Mouse (Mus musculus) liver, embryonic 13.5 days (tissue): Measurements from ENCODE around the gene Nsmf. TPM values are rescaled to one million over a fixed set of nuclear protein-coding genes. Genes with fewer than 3 reads are reported as not detected.

Experiments used
- ATAC-seq: fragments of 200-750 bp; cut with Nextera tagmentation; 2 replicates; pipeline ENCODE4 v1.8.0; 2017; ENCODE audit warnings: low read depth, mild to moderate bottlenecking, moderate number of reproducible peaks, moderate library complexity
- DNase-seq: peaks from one replicate; pipeline ENCODE4 v3.0.0; 2022
- H3K27ac ChIP-seq: fragments of 300-500 bp; sonication (generic); 2 replicates; pipeline ENCODE4 v1.5.1; 2015; ENCODE audit warnings: moderate library complexity, mild to moderate bottlenecking, inconsistent platforms
- H3K27me3 ChIP-seq: fragments of 300-500 bp; sonication (generic); 2 replicates; pipeline ENCODE4 v1.6.1; 2015; ENCODE audit warnings: mild to moderate bottlenecking, inconsistent platforms
- H3K36me3 ChIP-seq: fragments of 300-500 bp; sonication (generic); 2 replicates; pipeline ENCODE4 v1.6.1; 2015; ENCODE audit warnings: mild to moderate bottlenecking, inconsistent platforms
- H3K4me1 ChIP-seq: fragments of 300-500 bp; sonication (generic); replicated peaks from 2 replicates; pipeline ENCODE4 v1.6.1; 2015; ENCODE audit warnings: inconsistent platforms
- H3K4me2 ChIP-seq: fragments of 300-500 bp; sonication (generic); 2 replicates; pipeline ENCODE4 v1.6.1; 2015; ENCODE audit warnings: inconsistent platforms, mild to moderate bottlenecking, moderate library complexity
- H3K4me3 ChIP-seq: fragments of 300-500 bp; sonication (generic); replicated peaks from 2 replicates; pipeline ENCODE4 v1.5.1; 2015; ENCODE audit warnings: mild to moderate bottlenecking, inconsistent platforms
- H3K9ac ChIP-seq: fragments of 300-500 bp; sonication (generic); 2 replicates; pipeline ENCODE4 v1.6.1; 2015; ENCODE audit warnings: mild to moderate bottlenecking, inconsistent platforms
- H3K9me3 ChIP-seq: fragments of 300-500 bp; sonication (generic); replicated peaks from 2 replicates; pipeline ENCODE4 v1.6.1; 2016; ENCODE audit warnings: inconsistent platforms
- WGBS: fragments of 180-500 bp; shearing (Covaris S2); methylation state at CpG from one replicate; pipeline ENCODE4 v1.1.7; 2015; ENCODE audit not compliant: insufficient replicate concordance; 5-methylcytosine and 5-hydroxymethylcytosine counted together
- polyA plus RNA-seq: library from polyadenylated mRNA; unstranded; fragments of >200 nt; fragmentation: Nextera tagmentation; extraction: Ambion mirVana; gene quantifications from 2 replicates; pipeline ENCODE4 v1.2.1, GENCODE M21; 2015

The Nsmf gene
- polyA plus RNA-seq, result 8.0 and 10.2 TPM in 2 replicates

DNA sequence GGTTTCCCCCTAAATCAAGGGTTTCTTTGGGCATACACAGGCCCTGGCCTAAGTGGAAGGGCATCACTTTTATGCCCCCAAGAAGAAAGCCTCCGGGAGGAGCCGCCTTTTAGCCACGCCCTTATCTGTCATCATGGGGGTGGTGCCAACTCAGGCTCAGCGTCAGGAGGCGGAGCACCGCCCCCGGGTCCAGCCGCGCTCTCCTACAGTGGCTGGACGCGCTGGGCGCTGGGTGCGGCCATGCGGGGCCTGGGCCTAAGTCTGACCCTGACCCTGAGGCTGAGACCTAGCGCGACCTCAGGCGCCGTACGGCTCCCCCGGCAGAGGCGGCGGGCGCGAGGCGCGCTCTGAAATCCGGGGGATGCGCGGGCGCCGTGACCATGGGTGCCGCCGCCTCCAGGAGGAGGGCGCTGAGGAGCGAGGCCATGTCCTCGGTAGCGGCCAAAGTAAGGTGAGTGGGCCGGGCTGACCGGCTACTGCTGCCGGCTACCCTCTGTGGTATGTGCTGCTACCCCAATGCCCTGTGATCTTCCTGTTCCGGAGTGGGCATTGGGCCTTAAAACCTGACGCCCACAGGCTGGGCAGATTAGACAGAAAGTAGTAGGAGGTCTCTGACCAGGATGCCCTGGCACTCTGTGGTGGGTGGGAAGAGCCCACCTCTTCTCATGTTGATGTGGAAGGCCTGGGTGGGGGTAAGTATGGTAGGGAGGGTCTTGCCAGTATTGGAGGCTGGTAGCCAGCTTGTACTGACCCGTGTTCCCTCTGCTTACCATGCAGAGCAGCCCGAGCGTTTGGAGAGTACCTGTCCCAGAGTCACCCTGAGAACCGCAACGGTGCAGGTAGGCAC is at the start of gene Nsmf:
Nsmf (plus strand) TSS at position 135 of the 847 bp plus-strand sequence.
- DNase-seq (peak; percentile 80), ATAC-seq (peak; percentile 84)
- no peaks in the 10 kb centered on the region for H3K9me3 ChIP-seq
- peak within 1 kb of the TSS; percentile 80 for H3K9ac ChIP-seq
- peak within 1 kb of the TSS; percentile 87 for H3K4me2 ChIP-seq
- peak within 1 kb of the TSS; percentile 76 for H3K4me3 ChIP-seq
- no peak within 1 kb of the TSS; the same call in 1 of the 2 replicates for H3K27ac ChIP-seq
- H3K27me3 ChIP-seq, result no peaks in the 10 kb centered on the region
- WGBS, result 10% methylated on average over 41 of the region's 47 CpGs
- H3K4me1 ChIP-seq, result peaks cover 49% of the 10 kb centered on the region
- H3K36me3 ChIP-seq, result peaks cover 38% of the 10 kb centered on the region

DNA sequence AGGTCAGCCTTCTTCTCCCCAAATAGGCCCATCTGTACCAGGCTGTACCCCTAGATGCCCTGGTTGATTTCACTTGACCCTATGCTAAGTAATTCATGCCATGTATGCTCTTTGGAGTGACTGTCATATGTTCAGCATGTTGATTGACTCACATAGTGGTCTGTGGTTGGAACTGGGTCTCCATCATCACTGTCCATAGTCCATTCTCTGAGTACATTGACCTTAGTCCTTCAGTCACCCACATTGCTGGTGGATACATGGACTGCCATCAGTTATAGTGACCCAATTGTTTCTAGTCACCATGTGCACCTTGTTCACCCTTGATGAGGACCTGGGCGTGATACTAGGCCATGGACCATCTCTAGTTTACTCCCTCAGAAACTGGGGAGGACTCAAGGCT is 47.4 kb upstream of the Nsmf start:
- H3K27me3 ChIP-seq, result no peaks in the 10 kb centered on the region
- peaks cover 28% of the 10 kb centered on the region for H3K36me3 ChIP-seq
- H3K9ac ChIP-seq, result no peak overlapping the region
- no peak for DNase-seq
- no peaks in the 10 kb centered on the region for H3K9me3 ChIP-seq
- H3K4me1 ChIP-seq, result no peaks in the 10 kb centered on the region
- H3K4me2 ChIP-seq, result no peak overlapping the region
- ATAC-seq, result no peak
- H3K4me3 ChIP-seq, result no peak overlapping the region
- no peak overlapping the region for H3K27ac ChIP-seq
- 79% methylated on average over 1 of the region's 1 CpGs for WGBS

DNA sequence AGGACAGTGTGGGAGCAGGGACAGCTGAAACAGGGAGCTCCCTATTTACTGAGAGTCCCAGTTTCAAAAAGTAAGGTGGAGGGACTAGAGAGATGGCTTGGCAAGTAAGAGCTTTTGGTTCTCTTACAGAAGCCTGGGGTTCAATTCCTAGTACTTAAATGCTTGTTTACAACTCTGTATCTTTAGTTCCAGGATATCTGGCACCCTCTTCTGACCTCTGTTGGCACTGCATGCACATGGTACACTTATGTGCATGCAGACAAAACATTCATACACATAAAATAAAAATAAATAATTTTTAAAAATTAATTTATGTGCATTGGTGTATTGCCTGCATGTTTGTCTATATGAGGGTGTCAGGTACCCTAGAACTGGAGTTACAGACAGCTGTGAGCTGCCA is 45.9 kb upstream of the Nsmf start:
- DNase-seq (no peak), ATAC-seq (no peak)
- Histone ChIP-seq H3K36me3 (peaks cover 21% of the 10 kb centered on the region), H3K27me3 (no peaks in the 10 kb centered on the region), H3K27ac (no peak overlapping the region), H3K4me2 (no peak overlapping the region), H3K9ac (no peak overlapping the region), H3K4me1 (no peaks in the 10 kb centered on the region), H3K4me3 (no peak overlapping the region), H3K9me3 (no peaks in the 10 kb centered on the region)

DNA sequence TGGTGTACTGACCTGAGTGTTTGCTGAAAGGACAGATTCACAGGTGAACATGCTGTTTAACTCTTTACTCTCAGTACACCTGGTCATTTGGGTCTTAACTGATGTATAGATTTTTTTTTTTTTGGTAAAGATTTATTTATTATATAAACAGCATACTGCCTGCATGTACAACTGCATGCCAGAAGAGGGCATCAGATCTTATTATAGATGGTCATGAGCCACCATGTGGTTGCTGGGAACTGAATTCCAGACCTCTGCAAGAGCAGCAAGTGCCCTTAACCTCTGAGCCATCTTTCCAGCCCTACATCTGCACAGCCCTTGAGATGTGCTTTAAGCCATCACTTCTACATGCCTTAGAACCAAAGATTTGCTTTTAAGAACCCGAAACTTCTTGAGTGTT is 31.5 kb upstream of the Nsmf start:
- no peak overlapping the region for H3K27ac ChIP-seq
- H3K9me3 ChIP-seq, result no peaks in the 10 kb centered on the region
- DNase-seq (no peak), ATAC-seq (no peak)
- H3K4me1 ChIP-seq, result peaks cover 7% of the 10 kb centered on the region
- peaks cover 34% of the 10 kb centered on the region for H3K36me3 ChIP-seq
- no peaks in the 10 kb centered on the region for H3K27me3 ChIP-seq
- H3K4me2 ChIP-seq, result no peak overlapping the region
- H3K4me3 ChIP-seq, result no peak overlapping the region
- 79% methylated on average over 1 of the region's 1 CpGs for WGBS
- no peak overlapping the region for H3K9ac ChIP-seq

DNA sequence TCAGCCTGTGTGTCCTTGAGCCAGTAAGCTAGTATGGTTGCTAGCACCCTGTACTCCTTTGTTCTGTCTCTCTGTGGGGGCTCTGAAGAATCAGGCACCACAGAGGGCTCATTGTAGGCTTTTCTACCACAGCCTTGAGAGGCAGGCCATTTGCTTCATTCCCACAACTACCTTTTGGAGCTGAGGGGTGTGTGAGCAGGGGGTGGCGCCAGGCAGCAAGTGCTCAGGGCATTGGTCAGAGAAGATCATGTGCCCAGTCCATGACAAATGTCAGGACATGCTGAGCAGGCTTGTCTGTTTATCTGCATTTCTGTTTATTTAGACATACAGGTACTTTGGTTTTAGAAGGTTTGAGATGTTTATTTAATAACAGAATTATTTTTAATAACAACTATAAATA is 29.0 kb upstream of the Nsmf start:
- H3K4me2 ChIP-seq, result no peak overlapping the region
- H3K9ac ChIP-seq, result no peak overlapping the region
- H3K27me3 ChIP-seq, result no peaks in the 10 kb centered on the region
- no peak overlapping the region for H3K4me3 ChIP-seq
- WGBS, result 85% methylated on average over 1 of the region's 1 CpGs
- ATAC-seq (no peak), DNase-seq (no peak)
- H3K27ac ChIP-seq, result no peak overlapping the region
- peaks cover 11% of the 10 kb centered on the region for H3K4me1 ChIP-seq
- H3K9me3 ChIP-seq, result no peaks in the 10 kb centered on the region
- H3K36me3 ChIP-seq, result peaks cover 41% of the 10 kb centered on the region

DNA sequence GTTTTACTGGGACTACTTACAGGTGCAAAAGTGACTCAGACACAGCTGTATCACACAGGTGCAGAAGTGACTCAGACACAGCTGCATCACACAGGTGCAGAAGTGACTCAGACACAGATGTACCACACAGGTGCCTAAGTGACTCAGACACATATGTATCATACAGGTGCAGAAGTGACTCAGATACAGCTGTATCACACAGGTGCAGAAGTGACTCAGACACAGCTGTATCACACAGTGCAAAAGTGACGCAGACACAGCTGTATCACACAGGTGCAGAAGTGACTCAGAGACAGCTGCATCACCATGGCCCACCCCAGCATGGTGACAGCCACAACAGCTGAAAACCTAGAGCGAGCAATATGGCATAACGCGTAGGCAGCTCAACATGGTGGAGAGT is 19.2 kb upstream of the Nsmf start:
- Histone ChIP-seq H3K9me3 (no peaks in the 10 kb centered on the region), H3K4me2 (no peak overlapping the region), H3K9ac (no peak overlapping the region), H3K4me3 (no peak overlapping the region), H3K27me3 (no peaks in the 10 kb centered on the region), H3K36me3 (peaks cover 22% of the 10 kb centered on the region), H3K27ac (no peak overlapping the region), H3K4me1 (no peaks in the 10 kb centered on the region)
- WGBS, result 91% methylated on average over 4 of the region's 4 CpGs
- DNase-seq (no peak), ATAC-seq (no peak)

DNA sequence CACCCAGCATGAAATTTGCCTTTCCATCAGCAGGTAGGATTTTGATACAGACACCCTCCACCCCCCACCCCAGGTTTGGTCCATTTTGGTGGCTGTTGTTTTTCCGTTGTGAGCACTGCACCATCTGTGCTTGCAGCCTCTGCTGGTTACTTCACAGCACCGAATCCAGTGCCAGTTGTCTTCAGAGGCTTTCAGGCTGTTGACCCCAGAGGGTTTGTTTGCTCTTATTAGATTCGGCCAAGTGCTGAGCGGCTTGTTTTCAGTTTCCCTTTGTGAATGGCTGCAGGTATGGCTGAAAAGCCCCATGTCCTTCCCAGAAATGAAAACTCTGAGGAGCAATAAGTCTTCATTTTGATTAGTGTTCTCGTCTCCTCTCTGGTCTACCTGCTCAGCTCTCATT is 14.1 kb upstream of the Nsmf start:
- no peak for ATAC-seq
- Histone ChIP-seq H3K4me3 (no peak overlapping the region), H3K9ac (no peak overlapping the region), H3K27me3 (no peaks in the 10 kb centered on the region), H3K27ac (no peak overlapping the region), H3K36me3 (peaks cover 32% of the 10 kb centered on the region), H3K4me1 (no peaks in the 10 kb centered on the region), H3K9me3 (no peaks in the 10 kb centered on the region), H3K4me2 (no peak overlapping the region)
- WGBS, result 77% methylated on average over 5 of the region's 5 CpGs
- no peak for DNase-seq

DNA sequence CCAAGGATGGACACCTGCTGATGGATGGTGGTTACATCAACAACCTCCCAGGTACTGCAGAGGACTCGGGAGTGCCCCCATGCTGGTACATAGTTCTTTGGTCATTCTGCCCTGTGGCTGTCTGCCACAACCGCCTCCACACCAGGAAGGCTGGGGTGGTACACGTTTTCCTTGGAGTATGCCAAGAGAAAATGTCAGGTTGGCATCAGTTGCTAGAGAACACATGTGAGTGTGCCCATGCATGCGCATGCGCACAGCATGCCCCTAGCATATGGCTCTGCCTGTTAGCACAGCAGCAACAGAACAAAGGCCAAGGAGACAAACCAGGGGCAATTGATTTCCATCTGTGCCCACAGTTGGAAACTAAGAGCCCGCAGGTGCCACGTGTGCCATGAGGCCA is 3.2 kb upstream of the Nsmf start:
- Histone ChIP-seq H3K9me3 (no peaks in the 10 kb centered on the region), H3K27ac (no peak overlapping the region), H3K36me3 (peaks cover 44% of the 10 kb centered on the region), H3K4me2 (no peak overlapping the region), H3K4me1 (peaks cover 24% of the 10 kb centered on the region), H3K27me3 (no peaks in the 10 kb centered on the region), H3K4me3 (no peak overlapping the region), H3K9ac (no peak overlapping the region)
- ATAC-seq (no peak), DNase-seq (no peak)
- WGBS, result 78% methylated on average over 7 of the region's 7 CpGs

DNA sequence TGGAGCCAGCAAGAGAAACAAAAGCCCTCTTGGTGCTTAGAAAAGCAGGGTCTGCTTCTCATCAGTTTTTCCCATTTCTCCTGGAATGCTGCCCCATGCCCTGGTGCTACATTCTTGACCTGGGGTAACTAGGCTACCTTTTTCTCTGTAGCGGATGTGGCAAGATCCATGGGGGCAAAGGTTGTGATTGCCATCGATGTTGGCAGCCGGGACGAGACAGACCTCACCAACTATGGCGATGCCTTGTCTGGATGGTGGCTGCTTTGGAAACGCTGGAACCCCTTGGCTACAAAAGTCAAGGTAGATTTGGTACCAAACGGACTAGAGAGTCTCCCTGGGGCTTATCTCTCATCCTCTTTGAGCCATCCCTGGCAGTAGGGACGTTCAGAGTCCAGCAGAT is 2.7 kb upstream of the Nsmf start:
- Histone ChIP-seq H3K4me3 (no peak overlapping the region), H3K4me1 (peaks cover 25% of the 10 kb centered on the region), H3K36me3 (peaks cover 44% of the 10 kb centered on the region), H3K27ac (no peak overlapping the region), H3K27me3 (no peaks in the 10 kb centered on the region), H3K9me3 (no peaks in the 10 kb centered on the region), H3K4me2 (no peak overlapping the region), H3K9ac (no peak overlapping the region)
- DNase-seq (no peak), ATAC-seq (no peak)
- 78% methylated on average over 8 of the region's 8 CpGs for WGBS

DNA sequence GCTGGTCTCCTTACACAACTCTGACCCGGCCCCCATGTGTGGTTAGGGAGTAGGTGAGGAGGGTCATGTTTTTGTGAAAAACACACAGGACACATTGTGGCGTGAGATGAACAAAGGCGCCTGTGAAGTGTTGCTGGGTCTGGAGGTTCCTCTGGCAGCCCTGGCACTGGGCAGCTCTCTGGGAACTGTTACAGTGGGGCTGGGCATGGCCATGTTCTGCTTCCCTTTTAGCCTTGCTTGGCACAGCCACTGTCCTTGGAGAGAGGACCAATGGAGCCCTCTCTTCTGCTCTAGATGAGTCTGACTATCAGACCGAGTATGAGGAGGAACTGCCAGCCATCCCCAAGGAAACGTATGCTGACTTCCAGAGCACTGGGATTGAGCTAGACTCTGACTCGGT is 1.1 kb upstream of the Nsmf start:
- Histone ChIP-seq H3K36me3 (peaks cover 47% of the 10 kb centered on the region), H3K4me2 (no peak overlapping the region), H3K9ac (no peak overlapping the region), H3K4me1 (peaks cover 37% of the 10 kb centered on the region), H3K27me3 (no peaks in the 10 kb centered on the region), H3K4me3 (no peak overlapping the region), H3K27ac (no peak overlapping the region), H3K9me3 (no peaks in the 10 kb centered on the region)
- ATAC-seq (no peak), DNase-seq (no peak)
- 80% methylated on average over 6 of the region's 6 CpGs for WGBS

DNA sequence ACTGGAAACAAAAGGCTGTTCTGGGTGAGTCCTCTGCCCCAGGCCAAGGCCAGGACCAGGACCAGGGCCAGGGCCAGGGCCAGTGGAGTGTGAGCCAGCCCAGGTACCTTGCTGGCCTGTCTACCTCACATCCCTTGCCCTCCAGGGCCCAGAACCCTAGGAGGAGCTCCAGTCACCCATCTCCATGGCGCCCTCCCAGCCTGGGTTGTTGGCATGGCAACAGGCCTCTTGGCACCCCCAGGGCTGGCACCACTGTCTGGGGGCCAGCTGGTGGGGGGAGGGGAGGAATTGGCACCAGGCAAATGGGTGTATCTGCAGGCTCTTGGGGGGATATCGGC is 882 bp downstream of the Nsmf start:
- DNase-seq, result no peak
- no peak for ATAC-seq
- peak overlapping the region; percentile 80 for H3K9ac ChIP-seq

More for the DNA sequence above, 882 bp downstream of the Nsmf start:
- H3K4me3 ChIP-seq, result peak overlapping the region; percentile 76
- H3K4me2 ChIP-seq, result peak overlapping the region; percentile 87
- H3K4me1 ChIP-seq, result peaks cover 52% of the 10 kb centered on the region
- 74% methylated on average over 2 of the region's 2 CpGs for WGBS
- peaks cover 36% of the 10 kb centered on the region for H3K36me3 ChIP-seq
- no peaks in the 10 kb centered on the region for H3K9me3 ChIP-seq
- no peak overlapping the region for H3K27ac ChIP-seq
- H3K27me3 ChIP-seq, result no peaks in the 10 kb centered on the region
